Mouse (Mus musculus): ENCODE data around the gene 9930022D16Rik.

9930022D16Rik gene

GRCm38 (mm10) chr11:109413617-109414016 is at the start of gene 9930022D16Rik:
TSS of gene 9930022D16Rik (plus strand) at chr11:109413917.
- DNase-seq (ENCODE audit: low read depth, low spot score), result no peak

GRCm38 (mm10) chr11:109364337-109364736 is 49.4 kb upstream of the 9930022D16Rik start:
- DNase-seq (ENCODE audit: low read depth, low spot score), result no peak

- no peak for DNase-seq (ENCODE audit: low read depth, low spot score)
Observed at GRCm38 (mm10) chr11:109364881-109365280, 48.8 kb upstream of the 9930022D16Rik start.

- no peak for DNase-seq (ENCODE audit: low read depth, low spot score)
Observed at GRCm38 (mm10) chr11:109365818-109366217, 47.9 kb upstream of the 9930022D16Rik start.

GRCm38 (mm10) chr11:109366802-109367579 is 46.7 kb upstream of the 9930022D16Rik start:
- no peak for DNase-seq (ENCODE audit: low read depth, low spot score)

GRCm38 (mm10) chr11:109369026-109369637 is 44.6 kb upstream of the 9930022D16Rik start:
- DNase-seq (ENCODE audit: low read depth, low spot score), result no peak

- no peak for DNase-seq (ENCODE audit: low read depth, low spot score)
Observed at GRCm38 (mm10) chr11:109375412-109375811, 38.3 kb upstream of the 9930022D16Rik start.

- no peak for DNase-seq (ENCODE audit: low read depth, low spot score)
Observed at GRCm38 (mm10) chr11:109376484-109377143, 37.1 kb upstream of the 9930022D16Rik start.

GRCm38 (mm10) chr11:109377477-109377876 is 36.2 kb upstream of the 9930022D16Rik start:
- DNase-seq (ENCODE audit: low read depth, low spot score), result no peak

- no peak for DNase-seq (ENCODE audit: low read depth, low spot score)
Observed at GRCm38 (mm10) chr11:109378051-109378450, 35.7 kb upstream of the 9930022D16Rik start.

GRCm38 (mm10) chr11:109380662-109381061 is 33.1 kb upstream of the 9930022D16Rik start:
- DNase-seq (ENCODE audit: low read depth, low spot score), result no peak

- no peak for DNase-seq (ENCODE audit: low read depth, low spot score)
Observed at GRCm38 (mm10) chr11:109385296-109385695, 28.4 kb upstream of the 9930022D16Rik start.

- no peak for DNase-seq (ENCODE audit: low read depth, low spot score)
Observed at GRCm38 (mm10) chr11:109389046-109389445, 24.7 kb upstream of the 9930022D16Rik start.

- DNase-seq (ENCODE audit: low read depth, low spot score), result no peak
Observed at GRCm38 (mm10) chr11:109391200-109391599, 22.5 kb upstream of the 9930022D16Rik start.

- DNase-seq (ENCODE audit: low read depth, low spot score), result no peak
Observed at GRCm38 (mm10) chr11:109391760-109392159, 22.0 kb upstream of the 9930022D16Rik start.

- no peak for DNase-seq (ENCODE audit: low read depth, low spot score)
Observed at GRCm38 (mm10) chr11:109392601-109393000, 21.1 kb upstream of the 9930022D16Rik start.

- no peak for DNase-seq (ENCODE audit: low read depth, low spot score)
Observed at GRCm38 (mm10) chr11:109394758-109395157, 19.0 kb upstream of the 9930022D16Rik start.

- DNase-seq (ENCODE audit: low read depth, low spot score), result no peak
Observed at GRCm38 (mm10) chr11:109395291-109395690, 18.4 kb upstream of the 9930022D16Rik start.

- DNase-seq (ENCODE audit: low read depth, low spot score), result no peak
Observed at GRCm38 (mm10) chr11:109406431-109406830, 7.3 kb upstream of the 9930022D16Rik start.

- no peak for DNase-seq (ENCODE audit: low read depth, low spot score)
Observed at GRCm38 (mm10) chr11:109410197-109410980, 3.3 kb upstream of the 9930022D16Rik start.

GRCm38 (mm10) chr11:109414802-109415201 is 1.1 kb downstream of the 9930022D16Rik start:
- DNase-seq (ENCODE audit: low read depth, low spot score), result no peak
